Mouse (Mus musculus): ENCODE data around the gene Mamld1.

Gene Mamld1

GRCm38 (mm10) chrX:71141390-71141789 lies 91.3 kb downstream of the Mamld1 start:
- no peak for DNase-seq (ENCODE audit: low read depth)

GRCm38 (mm10) chrX:71149441-71150050 lies 99.5 kb downstream of the Mamld1 start:
- no peak for DNase-seq (ENCODE audit: low read depth)

- no peak for DNase-seq (ENCODE audit: low read depth)
Measured at GRCm38 (mm10) chrX:71150551-71151001, 100.5 kb downstream of the Mamld1 start.

GRCm38 (mm10) chrX:71181526-71181925 lies 131.5 kb downstream of the Mamld1 start:
- no peak for DNase-seq (ENCODE audit: low read depth)

GRCm38 (mm10) chrX:71183671-71184070 lies 133.6 kb downstream of the Mamld1 start:
- no peak for DNase-seq (ENCODE audit: low read depth)

- no peak for DNase-seq (ENCODE audit: low read depth)
Measured at GRCm38 (mm10) chrX:71186396-71186795, 136.3 kb downstream of the Mamld1 start.

GRCm38 (mm10) chrX:71204776-71205175 lies 154.7 kb downstream of the Mamld1 start:
- no peak for DNase-seq (ENCODE audit: low read depth)
